Mouse (Mus musculus): ENCODE measurements around the gene Bpifb3. TPM values are rescaled to one million over a fixed set of nuclear protein-coding genes. Genes with fewer than 3 reads are reported as not detected.

The Bpifb3 gene
- polyA plus RNA-seq, 1 experiment from 2014 or later: not detected

DNA sequence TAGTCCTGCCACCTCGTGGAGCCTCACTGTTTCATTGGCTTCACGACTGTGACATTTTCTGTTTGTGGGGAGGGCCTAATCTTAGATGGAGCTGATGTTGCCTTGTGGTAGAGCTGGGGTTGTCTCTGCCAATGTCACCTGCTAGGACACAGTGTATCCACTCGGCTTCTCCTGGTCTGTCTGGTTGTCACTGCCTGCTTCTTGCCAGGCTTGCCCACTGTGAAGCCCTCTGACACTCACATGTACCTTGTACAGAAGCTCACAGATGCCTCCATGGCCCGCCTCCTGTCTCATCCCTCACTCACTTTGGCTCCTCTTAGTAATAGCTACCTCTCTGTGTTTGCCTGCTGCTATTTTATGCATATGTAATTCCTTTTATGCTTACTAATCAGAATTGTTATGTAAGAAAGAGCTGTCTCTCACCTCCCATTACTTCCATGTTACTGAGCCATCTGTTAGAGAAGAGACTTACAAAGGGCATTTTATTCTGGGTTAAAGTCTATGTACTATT is 44.8 kb downstream of the Bpifb3 start:
- Histone ChIP-seq H3K27me3 (ENCODE audit: control insufficient read depth, insufficient read depth, low read length) (no peaks in the 10 kb centered on the region), H3K9ac (ENCODE audit: low read length) (no peak overlapping the region), H3K4me1 (ENCODE audit: control insufficient read depth, insufficient read depth, low read length) (no peaks in the 10 kb centered on the region), H3K36me3 (ENCODE audit: control insufficient read depth, insufficient read depth, low read length) (no peaks in the 10 kb centered on the region), H3K4me2 (ENCODE audit: low read depth) (no peak overlapping the region), H3K27ac (ENCODE audit: low read depth, low read length) (no peak overlapping the region), H3K9me3 (ENCODE audit: control insufficient read depth, low read length) (no peaks in the 10 kb centered on the region), H3K4me3 (ENCODE audit: low read depth, low read length) (no peak overlapping the region)
- ATAC-seq (ENCODE audit: insufficient read depth, low FRiP score, low TSS enrichment) (no peak), DNase-seq (ENCODE audit: low spot score) (no peak)
- WGBS: 67% methylated on average over 4 of the region's 4 CpGs

DNA sequence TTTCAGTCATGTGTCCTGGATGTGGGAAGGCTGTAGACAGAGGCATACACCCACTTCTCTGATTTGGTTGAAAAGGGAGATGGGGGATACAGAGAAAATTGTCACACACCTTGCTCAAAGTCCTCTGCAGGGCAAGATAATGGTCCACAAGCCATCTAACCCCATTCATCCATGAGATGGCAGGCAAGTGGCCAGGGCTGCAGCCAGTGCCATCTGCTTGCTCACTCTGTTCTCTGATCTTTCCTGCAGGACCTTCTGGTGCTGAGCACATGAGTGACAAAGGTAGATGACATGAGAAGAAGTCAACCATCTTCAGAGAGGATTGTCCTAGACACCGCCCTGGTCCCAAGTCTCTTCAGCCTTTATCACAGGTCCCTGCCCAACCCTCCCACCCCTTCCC is 45.3 kb downstream of the Bpifb3 start:
- Histone ChIP-seq H3K9me3 (ENCODE audit: control insufficient read depth, low read length) (no peaks in the 10 kb centered on the region), H3K4me1 (ENCODE audit: control insufficient read depth, insufficient read depth, low read length) (no peaks in the 10 kb centered on the region), H3K36me3 (ENCODE audit: control insufficient read depth, insufficient read depth, low read length) (no peaks in the 10 kb centered on the region), H3K27me3 (ENCODE audit: control insufficient read depth, insufficient read depth, low read length) (no peaks in the 10 kb centered on the region), H3K9ac (ENCODE audit: low read length) (no peak overlapping the region), H3K4me2 (ENCODE audit: low read depth) (no peak overlapping the region), H3K27ac (ENCODE audit: low read depth, low read length) (no peak overlapping the region), H3K4me3 (ENCODE audit: low read depth, low read length) (no peak overlapping the region)
- 100% methylated on average over 1 of the region's 1 CpGs for WGBS
- DNase-seq (ENCODE audit: low spot score) (no peak), ATAC-seq (ENCODE audit: insufficient read depth, low FRiP score, low TSS enrichment) (no peak)

DNA sequence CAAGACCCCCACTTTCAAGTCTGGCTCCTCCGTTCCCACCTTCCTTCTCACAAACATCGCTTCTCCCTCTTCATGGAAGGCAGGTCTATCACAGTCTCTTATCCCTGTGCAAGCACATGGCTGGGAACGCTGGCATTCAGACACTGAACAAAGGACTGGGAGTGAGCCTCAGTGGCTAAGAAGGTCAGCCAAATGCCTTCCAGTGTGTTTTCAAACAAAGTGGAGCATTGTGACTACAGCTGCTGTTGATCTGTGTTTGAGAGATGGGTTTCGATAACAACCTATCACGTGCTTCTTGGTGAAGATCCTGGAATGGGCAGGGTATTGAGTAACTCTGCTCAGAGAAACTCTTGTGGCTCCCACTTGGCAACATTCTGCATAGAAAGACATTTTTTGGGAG is 52.2 kb downstream of the Bpifb3 start:
- H3K9me3 ChIP-seq (ENCODE audit: control insufficient read depth, low read length): no peaks in the 10 kb centered on the region
- ATAC-seq (ENCODE audit: insufficient read depth, low FRiP score, low TSS enrichment): no peak
- no peaks in the 10 kb centered on the region for H3K4me1 ChIP-seq (ENCODE audit: control insufficient read depth, insufficient read depth, low read length)
- no peak overlapping the region for H3K27ac ChIP-seq (ENCODE audit: low read depth, low read length)
- H3K4me3 ChIP-seq (ENCODE audit: low read depth, low read length): no peak overlapping the region
- no peaks in the 10 kb centered on the region for H3K27me3 ChIP-seq (ENCODE audit: control insufficient read depth, insufficient read depth, low read length)
- no peaks in the 10 kb centered on the region for H3K36me3 ChIP-seq (ENCODE audit: control insufficient read depth, insufficient read depth, low read length)
- no peak overlapping the region for H3K9ac ChIP-seq (ENCODE audit: low read length)
- WGBS: 80% methylated on average over 5 of the region's 5 CpGs
- no peak overlapping the region for H3K4me2 ChIP-seq (ENCODE audit: low read depth)
- no peak for DNase-seq (ENCODE audit: low spot score)

DNA sequence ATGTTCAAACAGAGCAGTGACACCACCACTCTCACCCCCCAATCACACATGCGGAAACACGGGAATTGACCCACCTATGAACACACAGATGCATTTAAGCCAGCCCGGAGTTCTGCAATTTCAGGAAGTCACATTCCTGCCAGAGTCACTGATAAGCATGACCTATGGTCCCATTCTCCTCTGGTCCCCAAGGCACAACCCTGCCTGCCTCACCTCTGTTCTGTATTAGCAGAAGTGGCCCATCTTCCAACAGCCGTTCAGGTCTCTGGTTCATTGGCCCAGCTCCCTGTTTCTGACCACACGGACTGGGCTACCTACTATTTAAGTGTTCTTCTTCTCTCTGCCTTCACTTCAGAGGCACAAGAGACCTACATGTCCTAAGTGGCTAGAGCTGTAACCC is 56.6 kb downstream of the Bpifb3 start, which contains the start of gene Bpifa6:
Bpifa6 (plus strand) TSS at position 364 of the 400 bp plus-strand sequence.
- no peak within 1 kb of the TSS for H3K9ac ChIP-seq (ENCODE audit: low read length)
- WGBS: 77% methylated on average over 5 of the region's 5 CpGs
- no peaks in the 10 kb centered on the region for H3K9me3 ChIP-seq (ENCODE audit: control insufficient read depth, low read length)
- no peak within 1 kb of the TSS for H3K4me2 ChIP-seq (ENCODE audit: low read depth)
- H3K27me3 ChIP-seq (ENCODE audit: control insufficient read depth, insufficient read depth, low read length): no peaks in the 10 kb centered on the region
- H3K4me3 ChIP-seq (ENCODE audit: low read depth, low read length): no peak within 1 kb of the TSS
- no peak within 1 kb of the TSS for H3K27ac ChIP-seq (ENCODE audit: low read depth, low read length)
- DNase-seq (ENCODE audit: low spot score) (no peak), ATAC-seq (ENCODE audit: insufficient read depth, low FRiP score, low TSS enrichment) (no peak)
- H3K36me3 ChIP-seq (ENCODE audit: control insufficient read depth, insufficient read depth, low read length): no peaks in the 10 kb centered on the region
- no peaks in the 10 kb centered on the region for H3K4me1 ChIP-seq (ENCODE audit: control insufficient read depth, insufficient read depth, low read length)

Other genes starting within 250 kb of the Bpifb3 start
- gene Dnmt3c, start 221.6 kb upstream of the Bpifb3 start, polyA plus RNA-seq (2014; fragmentation: Nextera tagmentation; extraction: Ambion mirVana): not detected in 2 replicates
- 351 and 357 TPM in 2 replicates for gene Mapre1, start 177.0 kb upstream of the Bpifb3 start, polyA plus RNA-seq (2014; fragmentation: Nextera tagmentation; extraction: Ambion mirVana)
- not detected in 2 replicates for gene Efcab8, start 138.3 kb upstream of the Bpifb3 start, polyA plus RNA-seq (2014; fragmentation: Nextera tagmentation; extraction: Ambion mirVana)
- gene Sun5, start 47.1 kb upstream of the Bpifb3 start, polyA plus RNA-seq (2014; fragmentation: Nextera tagmentation; extraction: Ambion mirVana): not detected in 2 replicates
- not detected in 2 replicates for gene Bpifb2, start 43.2 kb upstream of the Bpifb3 start, polyA plus RNA-seq (2014; fragmentation: Nextera tagmentation; extraction: Ambion mirVana)
- not detected in 2 replicates for gene Bpifb6, start 17.8 kb upstream of the Bpifb3 start, polyA plus RNA-seq (2014; fragmentation: Nextera tagmentation; extraction: Ambion mirVana)
- gene Bpifb4, start 20.0 kb downstream of the Bpifb3 start, polyA plus RNA-seq (2014; fragmentation: Nextera tagmentation; extraction: Ambion mirVana): not detected in 2 replicates
- not detected in 2 replicates for gene Bpifa6, start 56.7 kb downstream of the Bpifb3 start, polyA plus RNA-seq (2014; fragmentation: Nextera tagmentation; extraction: Ambion mirVana)
- gene Bpifa2, start 90.0 kb downstream of the Bpifb3 start, polyA plus RNA-seq (2014; fragmentation: Nextera tagmentation; extraction: Ambion mirVana): not detected in 2 replicates
- gene Bpifa3, start 212.1 kb downstream of the Bpifb3 start, polyA plus RNA-seq (2014; fragmentation: Nextera tagmentation; extraction: Ambion mirVana): not detected in 2 replicates
- gene Bpifa1, start 224.7 kb downstream of the Bpifb3 start, polyA plus RNA-seq (2014; fragmentation: Nextera tagmentation; extraction: Ambion mirVana): not detected in 2 replicates
- gene Bpifa5, start 244.4 kb downstream of the Bpifb3 start, polyA plus RNA-seq (2014; fragmentation: Nextera tagmentation; extraction: Ambion mirVana): not detected in 2 replicates